Mouse (Mus musculus): ENCODE measurements around the gene Ndufs6. TPM values are rescaled to one million over a fixed set of nuclear protein-coding genes. Genes with fewer than 3 reads are reported as not detected.
A peak's percentile ranks its signal among the peaks of the same experiment; 100 is the strongest.

Ndufs6 gene
- polyA plus RNA-seq, 1 experiment from 2014 or later, result 837 TPM

DNA sequence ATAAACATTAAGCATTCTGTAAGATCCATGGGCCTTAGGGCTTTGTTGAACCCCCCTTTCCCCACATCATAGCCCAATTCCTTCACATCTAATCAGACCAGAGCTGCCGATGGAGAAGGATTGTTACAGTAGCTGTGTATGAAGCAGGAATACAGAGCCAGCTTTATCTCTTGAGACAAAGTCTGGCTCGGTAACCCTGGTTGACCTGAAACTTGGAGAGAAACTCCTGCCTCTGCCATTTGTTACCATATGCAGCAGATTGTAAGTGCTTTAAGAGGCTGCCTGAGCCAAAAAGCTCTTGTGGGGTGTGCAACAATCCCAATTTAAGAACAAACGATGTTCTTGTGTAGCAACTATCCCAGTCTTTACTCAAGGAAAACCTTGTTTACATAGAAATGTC, 3.4 kb upstream of the Ndufs6 start:
- Histone ChIP-seq H3K4me2 (ENCODE audit: low read length) (peak overlapping the region; percentile 80), H3K36me3 (ENCODE audit: control insufficient read depth, insufficient read depth, low read length) (peaks cover 4% of the 10 kb centered on the region; the same call in 1 of the 2 replicates), H3K4me1 (ENCODE audit: control insufficient read depth in 2 of 2, insufficient read depth in 2 of 2, low read length in 2 of 2) (peaks cover 22 to 52% of the 10 kb centered on the region in 2 experiments), H3K9me3 (ENCODE audit: control insufficient read depth, low read length) (no peaks in the 10 kb centered on the region), H3K27ac (replicated peaks in 1 of 2; ENCODE audit: control insufficient read depth in 1 of 2, insufficient read depth in 1 of 2, low read depth in 2 of 2, low read length in 2 of 2) (peak overlapping the region; percentile 70 to 91), H3K4me3 (ENCODE audit: control insufficient read depth in 1 of 2, insufficient read depth in 1 of 2, low read depth in 1 of 2, low read length in 2 of 2) (peak overlapping the region; percentile 56 to 96), H3K27me3 (ENCODE audit: control insufficient read depth, insufficient read depth, low read length) (no peaks in the 10 kb centered on the region), H3K9ac (ENCODE audit: low read length) (peak overlapping the region; percentile 79)
- ATAC-seq (ENCODE audit: insufficient number of reproducible peaks, insufficient read depth, low FRiP score, low read depth), result no peak
- WGBS, result 19% methylated on average over 3 of the region's 3 CpGs

DNA sequence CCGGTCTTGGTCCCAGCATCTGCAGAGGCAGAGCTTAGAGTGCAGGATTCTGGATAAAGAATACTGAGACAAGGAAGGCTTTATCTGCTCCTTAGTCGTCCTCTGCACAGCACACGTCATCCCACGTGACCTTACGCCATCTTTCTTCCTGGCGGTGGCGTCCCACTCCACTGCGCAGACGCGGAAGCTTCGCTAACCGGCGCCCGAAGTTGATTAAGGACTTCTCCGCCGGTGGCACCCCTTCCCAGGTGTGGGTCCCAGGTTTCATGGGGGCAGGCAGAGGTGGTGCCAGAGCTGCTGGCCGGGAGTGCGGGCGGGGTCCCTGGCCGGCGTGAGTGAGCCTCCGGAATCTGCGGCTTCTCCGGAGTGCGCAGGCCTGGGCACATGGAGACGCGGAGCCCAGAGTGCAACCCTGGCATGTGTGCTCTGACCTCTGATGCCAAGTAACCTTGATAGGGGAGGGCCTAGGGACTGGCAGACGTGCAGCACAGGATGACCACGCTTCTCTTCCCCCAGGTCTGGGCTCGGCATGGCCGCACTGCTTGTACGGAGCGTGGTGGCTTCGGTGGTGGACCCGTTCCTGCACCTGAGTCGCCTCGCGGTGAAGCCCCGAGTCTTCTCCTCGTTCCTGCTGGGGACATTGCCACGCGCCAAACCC, 2.6 kb upstream of the Ndufs6 start:
- H3K4me1 ChIP-seq (ENCODE audit: control insufficient read depth in 2 of 2, insufficient read depth in 2 of 2, low read length in 2 of 2), result peaks cover 18 to 53% of the 10 kb centered on the region in 2 experiments
- 1% methylated on average over 42 of the region's 42 CpGs for WGBS

DNA sequence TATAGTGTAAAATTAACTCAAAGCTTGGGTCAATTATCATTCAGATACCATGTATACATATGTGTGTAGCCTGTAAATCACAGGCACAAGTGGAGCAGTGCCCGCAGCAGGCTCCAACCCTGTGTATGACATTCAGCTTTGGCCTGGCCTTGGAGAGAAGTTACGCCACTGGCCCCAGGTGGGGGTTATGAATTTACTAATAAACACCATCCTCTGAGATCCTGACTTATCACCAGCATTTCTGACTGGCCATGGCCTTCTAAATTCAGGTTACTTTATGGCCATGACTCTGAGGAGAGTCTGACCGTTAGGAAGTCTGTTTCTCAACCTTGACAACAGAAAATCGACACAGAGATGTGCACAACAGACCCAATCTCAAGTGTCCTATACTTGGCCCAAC, 4.9 kb downstream of the Ndufs6 start:
- Histone ChIP-seq H3K36me3 (ENCODE audit: control insufficient read depth, insufficient read depth, low read length) (peaks cover 83% of the 10 kb centered on the region), H3K4me2 (ENCODE audit: low read length) (no peak overlapping the region), H3K4me3 (ENCODE audit: control insufficient read depth in 1 of 2, insufficient read depth in 1 of 2, low read depth in 1 of 2, low read length in 2 of 2) (no peak overlapping the region), H3K27ac (replicated peaks in 1 of 2; ENCODE audit: control insufficient read depth in 1 of 2, insufficient read depth in 1 of 2, low read depth in 2 of 2, low read length in 2 of 2) (no peak overlapping the region), H3K27me3 (ENCODE audit: control insufficient read depth, insufficient read depth, low read length) (no peaks in the 10 kb centered on the region), H3K4me1 (ENCODE audit: control insufficient read depth in 2 of 2, insufficient read depth in 2 of 2, low read length in 2 of 2) (peaks cover 2 to 33% of the 10 kb centered on the region in 2 experiments; a peak in 3 of 4 replicates), H3K9ac (ENCODE audit: low read length) (no peak overlapping the region), H3K9me3 (ENCODE audit: control insufficient read depth, low read length) (no peaks in the 10 kb centered on the region)
- WGBS, result 80% methylated on average over 4 of the region's 4 CpGs
- no peak for ATAC-seq (ENCODE audit: insufficient number of reproducible peaks, insufficient read depth, low FRiP score, low read depth)

More for the DNA sequence above, 2.6 kb upstream of the Ndufs6 start:
- H3K4me2 ChIP-seq (ENCODE audit: low read length), result peak overlapping the region; percentile 80
- H3K27ac ChIP-seq (replicated peaks in 1 of 2; ENCODE audit: control insufficient read depth in 1 of 2, insufficient read depth in 1 of 2, low read depth in 2 of 2, low read length in 2 of 2), result peak overlapping the region; percentile 70 to 91
- peak overlapping the region; percentile 56 to 96 for H3K4me3 ChIP-seq (ENCODE audit: control insufficient read depth in 1 of 2, insufficient read depth in 1 of 2, low read depth in 1 of 2, low read length in 2 of 2)
- ATAC-seq (ENCODE audit: insufficient number of reproducible peaks, insufficient read depth, low FRiP score, low read depth), result peak; percentile 79
- H3K36me3 ChIP-seq (ENCODE audit: control insufficient read depth, insufficient read depth, low read length), result peaks cover 11% of the 10 kb centered on the region
- no peaks in the 10 kb centered on the region for H3K27me3 ChIP-seq (ENCODE audit: control insufficient read depth, insufficient read depth, low read length)
- peak overlapping the region; percentile 79 for H3K9ac ChIP-seq (ENCODE audit: low read length)
- no peaks in the 10 kb centered on the region for H3K9me3 ChIP-seq (ENCODE audit: control insufficient read depth, low read length)

DNA sequence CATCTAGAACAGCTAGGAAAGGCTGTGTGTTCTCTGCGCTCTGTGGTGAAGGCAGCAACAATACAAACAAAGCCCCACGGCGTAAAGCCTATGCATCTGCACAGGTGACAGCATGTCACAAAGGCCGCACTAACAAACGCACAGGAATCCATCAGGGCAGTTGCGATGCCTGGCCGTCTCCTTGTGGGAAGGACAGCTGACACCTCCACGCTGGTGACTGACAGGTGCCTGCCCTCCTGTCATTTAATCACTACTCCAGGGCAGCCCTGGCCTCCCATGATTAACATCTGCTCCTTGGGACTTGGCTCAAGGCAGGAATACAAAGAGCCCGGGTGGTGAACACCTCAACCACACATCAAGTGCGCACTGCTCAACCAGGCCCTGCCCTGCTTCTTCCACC, 5.7 kb downstream of the Ndufs6 start:
- peak overlapping the region; percentile 21; the same call in 1 of the 2 replicates for H3K9ac ChIP-seq (ENCODE audit: low read length)
- H3K4me2 ChIP-seq (ENCODE audit: low read length), result no peak overlapping the region
- 83% methylated on average over 10 of the region's 10 CpGs for WGBS
- H3K36me3 ChIP-seq (ENCODE audit: control insufficient read depth, insufficient read depth, low read length), result peaks cover 91% of the 10 kb centered on the region
- H3K4me1 ChIP-seq (ENCODE audit: control insufficient read depth in 2 of 2, insufficient read depth in 2 of 2, low read length in 2 of 2), result peaks cover 2 to 31% of the 10 kb centered on the region in 2 experiments; a peak in 3 of 4 replicates
- H3K27ac ChIP-seq (replicated peaks in 1 of 2; ENCODE audit: control insufficient read depth in 1 of 2, insufficient read depth in 1 of 2, low read depth in 2 of 2, low read length in 2 of 2), result no peak overlapping the region; a peak in 1 of 4 replicates
- H3K27me3 ChIP-seq (ENCODE audit: control insufficient read depth, insufficient read depth, low read length), result no peaks in the 10 kb centered on the region
- ATAC-seq (ENCODE audit: insufficient number of reproducible peaks, insufficient read depth, low FRiP score, low read depth), result no peak
- H3K4me3 ChIP-seq (ENCODE audit: control insufficient read depth in 1 of 2, insufficient read depth in 1 of 2, low read depth in 1 of 2, low read length in 2 of 2), result no peak overlapping the region
- H3K9me3 ChIP-seq (ENCODE audit: control insufficient read depth, low read length), result no peaks in the 10 kb centered on the region

DNA sequence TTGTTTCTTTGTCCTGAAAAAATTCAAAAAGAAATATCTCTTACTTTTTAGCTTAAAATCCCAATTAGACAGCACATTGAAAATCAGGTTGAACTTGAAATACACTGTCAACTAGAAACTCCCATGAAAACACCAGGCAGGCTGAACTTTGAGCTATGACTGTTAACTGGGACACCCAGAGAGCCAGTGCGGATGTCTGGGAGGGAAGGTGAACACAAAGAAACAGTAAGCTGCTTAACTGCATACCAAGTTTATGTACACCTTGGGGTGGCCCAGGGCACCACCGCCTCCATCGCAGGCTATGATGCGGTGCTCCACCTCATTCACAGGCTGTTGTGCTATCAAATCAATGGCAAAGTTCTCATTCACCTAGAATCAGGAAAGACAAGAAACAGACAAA, 8.3 kb downstream of the Ndufs6 start:
- H3K4me2 ChIP-seq (ENCODE audit: low read length), result no peak overlapping the region
- peaks cover 3 to 12% of the 10 kb centered on the region in 2 experiments; a peak in 3 of 4 replicates for H3K4me1 ChIP-seq (ENCODE audit: control insufficient read depth in 2 of 2, insufficient read depth in 2 of 2, low read length in 2 of 2)
- no peaks in the 10 kb centered on the region for H3K27me3 ChIP-seq (ENCODE audit: control insufficient read depth, insufficient read depth, low read length)
- H3K36me3 ChIP-seq (ENCODE audit: control insufficient read depth, insufficient read depth, low read length), result peaks cover 88% of the 10 kb centered on the region
- no peak overlapping the region for H3K9ac ChIP-seq (ENCODE audit: low read length)
- H3K9me3 ChIP-seq (ENCODE audit: control insufficient read depth, low read length), result peaks cover 4% of the 10 kb centered on the region; the same call in 1 of the 2 replicates
- no peak overlapping the region for H3K4me3 ChIP-seq (ENCODE audit: control insufficient read depth in 1 of 2, insufficient read depth in 1 of 2, low read depth in 1 of 2, low read length in 2 of 2)
- 96% methylated on average over 4 of the region's 4 CpGs for WGBS
- ATAC-seq (ENCODE audit: insufficient number of reproducible peaks, insufficient read depth, low FRiP score, low read depth), result no peak
- H3K27ac ChIP-seq (replicated peaks in 1 of 2; ENCODE audit: control insufficient read depth in 1 of 2, insufficient read depth in 1 of 2, low read depth in 2 of 2, low read length in 2 of 2), result no peak overlapping the region

DNA sequence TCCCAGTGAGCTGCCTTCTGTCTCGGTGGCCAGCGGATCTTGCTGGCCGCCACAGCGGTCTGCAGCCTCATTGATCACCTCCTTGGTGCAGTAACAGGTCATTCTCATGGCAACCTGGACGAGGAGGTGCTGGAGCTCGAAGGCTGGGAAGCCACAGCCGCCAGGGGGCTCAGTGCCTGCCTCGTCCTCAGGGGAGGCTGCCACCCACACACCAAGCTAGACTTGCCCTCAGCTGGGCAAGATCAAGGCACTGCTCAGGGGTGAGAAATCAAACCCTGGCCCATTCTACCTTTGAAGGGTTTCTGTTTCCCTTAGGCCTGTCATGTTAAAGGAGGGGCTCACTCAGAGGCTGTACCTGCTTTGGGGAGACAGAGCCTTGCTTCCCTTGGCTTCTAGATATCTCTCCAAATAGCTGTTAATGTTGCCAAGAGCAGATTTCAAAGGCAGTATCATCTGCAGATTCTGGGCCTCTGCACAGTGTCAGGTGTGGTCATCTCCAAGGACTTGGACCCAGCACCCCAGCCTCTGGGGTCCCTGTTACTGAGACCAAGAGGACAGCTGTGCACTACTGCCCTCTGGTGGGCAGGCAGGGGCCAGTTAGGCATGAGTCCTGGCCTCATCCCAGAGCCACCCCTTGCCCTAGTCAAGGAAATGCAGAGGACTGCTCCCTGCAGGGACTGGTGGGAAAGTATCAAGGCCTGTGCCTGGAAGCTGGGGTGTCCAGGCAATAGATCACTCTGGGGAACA, 18.0 kb downstream of the Ndufs6 start:
- 0 out of 4 replicates have a peak overlapping the region, but pooled peaks of 1 of the 2 experiments have one; percentile 12 for H3K27ac ChIP-seq (replicated peaks in 1 of 2; ENCODE audit: control insufficient read depth in 1 of 2, insufficient read depth in 1 of 2, low read depth in 2 of 2, low read length in 2 of 2)
- H3K4me3 ChIP-seq (ENCODE audit: control insufficient read depth in 1 of 2, insufficient read depth in 1 of 2, low read depth in 1 of 2, low read length in 2 of 2), result no peak overlapping the region
- no peak overlapping the region for H3K4me2 ChIP-seq (ENCODE audit: low read length)
- no peaks in the 10 kb centered on the region for H3K36me3 ChIP-seq (ENCODE audit: control insufficient read depth, insufficient read depth, low read length)
- H3K4me1 ChIP-seq (ENCODE audit: control insufficient read depth in 2 of 2, insufficient read depth in 2 of 2, low read length in 2 of 2), result peaks cover 12 to 15% of the 10 kb centered on the region in 2 experiments
- peak; percentile 56; the same call in 1 of the 2 replicates for ATAC-seq (ENCODE audit: insufficient number of reproducible peaks, insufficient read depth, low FRiP score, low read depth)
- WGBS, result 46% methylated on average over 8 of the region's 8 CpGs
- H3K9me3 ChIP-seq (ENCODE audit: control insufficient read depth, low read length), result no peaks in the 10 kb centered on the region
- no peaks in the 10 kb centered on the region for H3K27me3 ChIP-seq (ENCODE audit: control insufficient read depth, insufficient read depth, low read length)
- no peak overlapping the region for H3K9ac ChIP-seq (ENCODE audit: low read length)

DNA sequence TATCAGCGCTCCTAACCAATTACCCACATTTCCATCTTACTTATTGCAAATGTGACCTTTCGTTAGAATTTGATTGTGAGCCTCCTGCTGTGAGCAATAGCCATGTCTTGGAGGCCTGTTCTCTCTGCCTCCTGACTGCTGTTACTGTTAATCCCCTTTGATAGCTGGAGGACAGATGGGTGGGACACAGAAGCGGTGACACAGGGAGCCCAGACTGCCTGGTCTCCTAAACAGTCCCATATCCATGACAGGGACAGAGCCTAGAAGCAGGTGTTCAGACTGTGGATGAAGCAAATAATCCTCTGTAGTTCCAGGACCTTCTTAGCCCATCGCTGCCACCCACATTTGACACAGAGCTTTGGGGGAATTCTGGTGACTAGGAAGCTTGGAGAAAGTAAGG, 21.9 kb downstream of the Ndufs6 start:
- 63% methylated on average over 4 of the region's 4 CpGs for WGBS

More for the DNA sequence above, 21.9 kb downstream of the Ndufs6 start:
- Histone ChIP-seq H3K9me3 (ENCODE audit: control insufficient read depth, low read length) (no peaks in the 10 kb centered on the region), H3K9ac (ENCODE audit: low read length) (no peak overlapping the region), H3K36me3 (ENCODE audit: control insufficient read depth, insufficient read depth, low read length) (no peaks in the 10 kb centered on the region), H3K4me1 (ENCODE audit: control insufficient read depth in 2 of 2, insufficient read depth in 2 of 2, low read length in 2 of 2) (peaks cover 19 to 29% of the 10 kb centered on the region in 2 experiments), H3K27ac (replicated peaks in 1 of 2; ENCODE audit: control insufficient read depth in 1 of 2, insufficient read depth in 1 of 2, low read depth in 2 of 2, low read length in 2 of 2) (peak overlapping the region in 1 of 2 experiments; percentile 16; a peak in 1 of 4 replicates), H3K4me2 (ENCODE audit: low read length) (no peak overlapping the region), H3K4me3 (ENCODE audit: control insufficient read depth in 1 of 2, insufficient read depth in 1 of 2, low read depth in 1 of 2, low read length in 2 of 2) (no peak overlapping the region), H3K27me3 (ENCODE audit: control insufficient read depth, insufficient read depth, low read length) (no peaks in the 10 kb centered on the region)
- ATAC-seq (ENCODE audit: insufficient number of reproducible peaks, insufficient read depth, low FRiP score, low read depth), result no peak

Data from heart, embryonic 14.5 days (tissue).